Mouse (Mus musculus): ENCODE results near the gene Ism2.

Ism2 gene

DNA sequence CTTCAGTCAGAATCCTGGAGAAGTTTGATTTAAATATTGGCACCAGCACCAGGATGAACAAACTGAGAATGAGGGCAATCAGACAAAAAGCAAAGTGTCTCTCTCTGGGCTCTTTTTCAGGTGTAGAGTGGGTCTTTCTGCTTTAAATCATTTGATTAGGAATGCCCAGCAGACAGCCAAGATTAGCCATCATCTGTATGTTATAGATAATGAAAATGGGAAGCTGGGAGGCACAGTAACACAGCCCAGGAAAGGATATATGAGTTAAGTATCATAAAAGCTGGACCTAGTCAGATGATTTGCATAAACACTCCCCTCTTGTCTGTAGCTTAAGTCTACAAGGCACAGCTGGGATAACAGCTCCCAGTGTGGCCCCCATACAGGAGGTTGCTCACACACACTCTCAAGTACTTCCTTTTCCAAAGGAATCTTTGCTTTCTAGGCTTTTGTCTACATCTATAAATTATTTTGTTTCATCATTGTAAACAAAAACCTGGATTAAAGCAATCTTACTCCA lies 69.1 kb downstream of the Ism2 start:
- DNase-seq (ENCODE audit: low spot score in 2 of 2) = no peak

- no peak for DNase-seq (ENCODE audit: low spot score in 2 of 2)
Measured at GRCm38 (mm10) chr12:87229633-87230032, 69.9 kb downstream of the Ism2 start.
